Mouse (Mus musculus): ENCODE measurements at regions not wholly inside any gene's neighbourhood (a gene's known extent, or its start where the extent isn't known, plus 50 kb on each side); places are given as distances from the start of the nearest gene placed in this dataset.

DNA sequence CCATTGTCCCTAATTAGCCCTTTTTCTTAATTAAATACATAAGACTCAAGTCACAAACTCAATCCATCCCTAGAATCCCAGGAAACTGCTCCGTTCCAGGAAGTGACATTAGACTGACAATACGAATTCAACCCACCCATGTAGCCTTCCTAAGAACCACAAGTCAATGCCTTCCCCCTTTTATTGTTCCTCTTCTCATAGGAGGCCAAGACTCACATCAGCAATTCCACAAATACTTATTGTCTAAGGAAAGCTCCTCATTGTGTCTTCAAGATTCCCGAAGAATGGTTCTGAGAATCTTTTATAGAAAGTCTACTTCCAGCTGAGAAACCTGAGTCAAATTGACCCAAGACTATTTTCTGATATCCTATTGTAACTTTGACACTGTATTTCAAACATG lies 147.3 kb downstream of the Dmac1 start:
- no peak for DNase-seq (ENCODE audit: low spot score)

DNA sequence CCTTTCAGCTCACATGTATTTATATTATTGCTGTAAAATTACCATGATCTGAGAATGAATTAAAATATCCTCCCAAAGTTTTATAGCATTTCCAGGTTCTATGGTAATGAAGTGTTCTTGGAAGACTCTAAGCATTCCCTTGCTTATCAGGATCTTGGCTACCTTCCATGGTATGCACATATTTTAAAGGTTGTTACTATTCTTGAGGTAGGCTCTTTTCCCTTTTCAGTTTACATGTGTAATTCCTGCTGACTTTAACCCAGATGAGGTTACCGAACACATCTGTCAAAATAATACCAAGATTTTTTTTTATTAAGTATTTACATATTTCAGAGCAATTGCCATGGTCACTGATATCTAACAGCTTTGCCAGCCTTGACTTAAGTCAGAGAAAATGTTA lies 162.2 kb downstream of the Dmac1 start:
- DNase-seq (ENCODE audit: low spot score) = no peak

DNA sequence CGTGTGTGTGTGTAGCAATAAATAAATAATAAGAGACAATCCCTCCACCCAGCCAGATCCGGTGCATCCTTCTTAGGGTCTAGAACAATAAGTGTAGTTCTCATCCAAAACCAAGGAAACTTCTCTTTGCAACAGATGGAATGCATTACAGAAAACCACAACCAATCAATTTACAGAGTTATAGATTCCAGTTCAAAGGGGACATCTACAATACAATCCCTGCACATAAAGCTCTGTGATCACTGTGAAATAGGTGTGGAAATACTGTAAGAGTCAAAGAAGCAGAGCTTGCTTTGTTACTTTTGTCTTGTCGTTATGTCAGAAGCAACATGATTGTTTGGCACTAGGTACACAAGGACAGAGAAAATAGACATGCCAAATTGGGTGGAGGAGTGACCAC lies 162.8 kb downstream of the Dmac1 start:
- no peak for DNase-seq (ENCODE audit: low spot score)

DNA sequence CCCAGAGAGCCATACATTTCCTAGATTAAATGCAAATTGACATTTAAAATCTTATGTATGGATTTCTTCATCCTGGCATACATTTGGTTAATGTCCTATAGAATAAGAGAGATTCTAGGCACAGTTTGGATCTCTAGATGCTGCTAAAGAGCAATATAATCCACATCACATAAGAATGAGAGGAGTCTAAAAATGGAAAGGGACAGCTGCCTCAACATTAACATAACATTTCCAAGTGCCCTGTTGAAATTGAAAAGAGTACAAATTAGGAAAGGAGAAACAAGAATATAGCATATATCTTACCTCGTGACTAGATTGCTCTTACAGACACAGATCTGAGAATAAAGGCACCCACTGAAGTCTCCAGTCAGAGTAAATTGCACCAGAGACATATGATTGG lies 212.3 kb downstream of the Dmac1 start:
- peak; percentile 7 for DNase-seq (ENCODE audit: low spot score)

DNA sequence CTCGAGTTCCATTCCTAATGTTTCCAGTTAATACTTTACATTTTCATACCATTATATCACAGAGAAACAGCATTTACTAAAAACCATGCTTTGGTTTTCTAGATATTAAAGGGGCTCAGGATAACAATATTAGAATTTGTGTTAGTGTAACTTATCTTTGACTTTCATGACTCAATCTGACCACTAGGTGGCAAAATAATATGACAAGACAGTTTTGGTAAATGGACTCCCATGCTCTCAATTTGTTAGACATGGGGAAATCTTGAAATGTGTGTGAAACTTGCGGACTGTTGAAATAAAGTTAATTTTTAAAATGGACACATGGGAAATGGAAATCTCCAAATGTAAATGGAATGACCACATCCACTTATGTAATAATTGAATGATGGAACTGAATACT lies 214.8 kb downstream of the Dmac1 start:
- DNase-seq (ENCODE audit: low spot score) = no peak

DNA sequence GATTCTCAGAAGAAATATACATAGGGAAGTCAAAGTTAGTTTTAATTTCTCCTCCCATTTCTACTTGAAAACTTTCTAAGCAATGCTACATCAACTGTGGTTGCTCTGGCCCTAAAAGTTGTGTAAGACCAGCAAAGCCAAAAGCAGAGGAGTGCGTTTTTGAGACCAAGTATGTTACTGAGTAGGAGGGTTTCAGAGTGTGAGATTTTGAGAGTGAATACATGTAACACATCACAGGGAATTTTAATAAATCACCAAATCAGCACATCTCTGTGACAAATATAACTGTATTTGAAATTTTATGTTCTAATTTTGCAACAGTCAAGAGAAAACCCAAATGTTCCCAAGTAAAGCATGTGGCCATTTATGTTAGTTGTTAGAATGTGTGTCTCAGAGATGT lies 234.6 kb downstream of the Dmac1 start:
- DNase-seq (ENCODE audit: low spot score) = peak; percentile 8

DNA sequence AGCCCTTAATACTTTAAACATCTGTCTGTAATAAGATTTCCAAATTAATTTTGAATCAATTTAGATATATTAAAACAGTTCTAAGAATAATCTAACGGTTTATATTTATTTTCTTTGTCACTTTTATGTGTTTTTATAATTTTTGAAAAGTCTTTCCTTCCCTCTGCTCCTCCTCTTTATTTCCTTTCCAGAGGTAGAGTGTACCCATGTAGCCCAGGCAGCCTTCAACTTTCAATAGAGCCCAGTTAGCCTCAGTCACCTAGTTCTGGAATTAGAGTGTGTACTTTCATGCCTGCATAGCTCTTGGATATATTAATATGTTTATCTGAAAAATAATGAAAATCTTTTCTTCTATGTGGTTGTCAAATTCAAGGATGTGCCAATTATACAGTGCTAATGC lies 235.5 kb downstream of the Dmac1 start:
- no peak for DNase-seq (ENCODE audit: low spot score)

DNA sequence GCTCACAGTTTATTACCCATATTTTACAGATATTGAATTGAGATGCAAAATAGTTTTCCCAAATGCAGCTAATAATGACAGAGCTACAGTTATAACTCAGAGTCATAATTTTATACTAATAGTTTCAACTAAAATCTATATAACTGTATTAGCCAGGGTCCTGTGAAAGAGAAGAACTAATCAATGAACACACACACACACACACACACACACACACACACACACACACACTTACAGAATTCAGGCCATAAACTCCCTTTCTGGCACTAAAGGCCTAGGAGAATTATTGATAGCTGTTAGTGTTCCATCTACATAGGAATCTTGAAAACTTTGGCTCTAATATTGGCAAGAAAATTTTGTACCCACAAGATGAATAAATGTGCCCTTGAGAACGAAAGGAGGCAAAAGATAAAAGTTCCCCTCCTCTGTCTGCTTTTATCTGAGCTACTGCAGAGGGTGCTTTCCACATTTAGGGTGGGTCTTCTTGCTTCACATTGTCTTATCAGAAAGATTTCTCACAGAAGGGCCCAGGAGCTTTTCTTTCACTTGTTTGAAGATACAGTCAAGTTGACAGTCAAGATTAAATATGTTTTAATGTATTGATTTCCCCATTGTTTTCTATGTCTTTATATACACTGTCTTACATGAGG lies 236.1 kb downstream of the Dmac1 start:
- DNase-seq (ENCODE audit: low spot score) = no peak

Data from left cerebral cortex, adult 11 months (tissue).